Mouse (Mus musculus) brain, embryonic 14.5 days (tissue): ENCODE measurements at regions not wholly inside any gene's neighbourhood (a gene's known extent, or its start where the extent isn't known, plus 50 kb on each side); places are given as distances from the start of the nearest gene placed in this dataset.
A peak's percentile ranks its signal among the peaks of the same experiment; 100 is the strongest.

Experiments used
- DNase-seq: peaks from one replicate; pipeline ENCODE4 v3.0.0-alpha.2; 2011; ENCODE audit warnings: low read depth
- CTCF ChIP-seq: fragments of 200-500 bp; IDR thresholded peaks from 2 replicates; pipeline ENCODE4 v1.5.1; 2012; ENCODE audit warnings: inconsistent platforms, mild to moderate bottlenecking, moderate library complexity, borderline replicate concordance; ENCODE audit not compliant: insufficient read depth, insufficient read length; ENCODE audit errors: extremely low read depth
- POLR2A ChIP-seq: fragments of 200-500 bp; IDR thresholded peaks from 2 replicates; pipeline ENCODE4 v1.6.1; 2012; ENCODE audit warnings: mild to moderate bottlenecking, inconsistent platforms, borderline replicate concordance; ENCODE audit not compliant: poor library complexity, insufficient read depth, insufficient read length, severe bottlenecking; ENCODE audit errors: extremely low read depth

- TF ChIP-seq POLR2A (no peak), CTCF (no peak)
- no peak for DNase-seq
These were observed 346.1 kb upstream of the Thbs1 start for GRCm38 (mm10) chr2:117765572-117765971.

- no peak for DNase-seq
- TF ChIP-seq CTCF: no peak
- TF ChIP-seq POLR2A: no peak
These were observed 345.2 kb upstream of the Thbs1 start for GRCm38 (mm10) chr2:117766450-117766849.

GRCm38 (mm10) chr2:117769402-117770114 lies 342.1 kb upstream of the Thbs1 start:
- no peak for TF ChIP-seq POLR2A
- TF ChIP-seq CTCF: no peak
- peak; percentile 11 for DNase-seq

- peak; percentile 6 for DNase-seq
- TF ChIP-seq POLR2A: no peak
- no peak for TF ChIP-seq CTCF
These were observed 341.6 kb upstream of the Thbs1 start for GRCm38 (mm10) chr2:117770115-117770485.

- TF ChIP-seq CTCF (no peak), POLR2A (no peak)
These were observed 331.4 kb upstream of the Thbs1 start for GRCm38 (mm10) chr2:117780287-117780686.

GRCm38 (mm10) chr2:117780816-117781215 lies 330.9 kb upstream of the Thbs1 start:
- no peak for TF ChIP-seq CTCF
- no peak for TF ChIP-seq POLR2A
- no peak for DNase-seq

More at GRCm38 (mm10) chr2:117780287-117780686, 331.4 kb upstream of the Thbs1 start:
- no peak for DNase-seq

GRCm38 (mm10) chr2:117787321-117787720 lies 324.4 kb upstream of the Thbs1 start:
- TF ChIP-seq CTCF (no peak), POLR2A (no peak)
- DNase-seq: no peak

- TF ChIP-seq POLR2A: no peak
- no peak for DNase-seq
These were observed 317.4 kb upstream of the Thbs1 start for GRCm38 (mm10) chr2:117794285-117794684.

GRCm38 (mm10) chr2:117801946-117802600 lies 309.6 kb upstream of the Thbs1 start:
- no peak for TF ChIP-seq POLR2A
- DNase-seq: no peak

GRCm38 (mm10) chr2:117802686-117803085 lies 309.0 kb upstream of the Thbs1 start:
- no peak for DNase-seq
- TF ChIP-seq CTCF: no peak
- TF ChIP-seq POLR2A: no peak

- TF ChIP-seq CTCF (no peak), POLR2A (no peak)
- no peak for DNase-seq
These were observed 307.0 kb upstream of the Thbs1 start for GRCm38 (mm10) chr2:117804686-117805085.

GRCm38 (mm10) chr2:117807121-117807520 lies 304.6 kb upstream of the Thbs1 start:
- no peak for TF ChIP-seq CTCF
- TF ChIP-seq POLR2A: no peak
- DNase-seq: no peak
